Comparison of ENCODE assay signal across 8 mouse cellular contexts in the genomic region with DNA sequence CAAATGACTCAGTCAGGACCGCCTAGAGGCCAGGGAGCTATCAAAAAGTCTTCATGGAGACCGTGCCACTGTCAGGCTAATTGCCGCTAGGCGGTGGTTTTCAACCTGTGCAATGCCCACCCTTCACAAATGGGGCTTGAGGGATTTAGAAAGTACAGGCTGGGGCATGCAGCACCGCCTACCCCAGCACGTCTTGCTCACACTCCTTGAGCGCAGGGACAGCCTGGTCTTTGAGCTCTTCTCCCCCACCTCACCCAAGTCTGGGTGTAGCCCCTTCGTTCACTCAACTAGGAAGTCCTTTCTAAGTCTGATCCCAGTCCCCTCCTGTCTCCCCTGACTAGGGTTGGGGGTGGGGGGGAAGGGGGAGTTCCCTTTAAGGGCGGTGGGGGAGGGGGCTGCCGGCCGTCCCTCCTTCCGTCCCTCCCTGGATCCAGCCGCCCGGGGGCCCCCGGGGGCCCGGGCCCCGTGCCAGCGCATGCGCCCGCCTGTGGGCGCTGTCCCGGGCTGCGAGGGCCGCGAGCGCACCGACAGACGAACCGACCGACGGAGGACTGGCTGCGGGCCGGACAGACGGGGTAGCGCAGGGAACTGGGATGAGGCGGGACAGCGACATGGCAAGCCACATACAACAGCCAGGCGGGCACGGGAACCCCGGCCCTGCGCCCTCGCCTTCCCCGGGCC. TPM values are rescaled to one million over a fixed set of nuclear protein-coding genes. Genes with fewer than 3 reads are reported as not detected.
DNase-seq lines count a peak whose midpoint lies in the region; ATAC-seq and TF ChIP-seq lines count a peak whose summit lies in the region.

Slc7a10 (plus strand) TSS at position 497 of the 681 bp plus-strand sequence.

- no peak for DNase-seq in kidney, postnatal 25 days
- peak; percentile 27 for DNase-seq in embryo, embryonic 10.5 days (ENCODE audit: low spot score)
- DNase-seq in stomach, postnatal 0 days (ENCODE audit: low spot score): no peak
- no peak for DNase-seq in gastrocnemius, adult 18-20 months (ENCODE audit: low spot score)
- DNase-seq in adrenal gland, adult (ENCODE audit: inconsistent age in 2 of 2, low spot score in 1 of 2): no peak

- peaks cover 19% of the 10 kb centered on the region for H3K4me1 ChIP-seq in kidney, embryonic 15.5 days
- H3K4me1 ChIP-seq in hindbrain, embryonic 12.5 days: peaks cover 9% of the 10 kb centered on the region
- H3K4me1 ChIP-seq in liver, embryonic 12.5 days: 0 out of 2 replicates have a peak, but pooled peaks cover 6% of the 10 kb centered on the region
- H3K4me1 ChIP-seq in stomach, postnatal 0 days (replicated peaks; ENCODE audit: control insufficient read depth, insufficient read depth): no peaks in the 10 kb centered on the region; the same call in none of the 2 replicates

- no peak for TF ChIP-seq EP300 in stomach, postnatal 0 days (optimal IDR thresholded peaks at IDR 0.05)

- peaks cover 54% of the 10 kb centered on the region for H3K27me3 ChIP-seq in kidney, embryonic 15.5 days
- peaks cover 44% of the 10 kb centered on the region for H3K27me3 ChIP-seq in hindbrain, embryonic 12.5 days
- peaks cover 65% of the 10 kb centered on the region for H3K27me3 ChIP-seq in liver, embryonic 12.5 days (replicated peaks)
- peaks cover 6% of the 10 kb centered on the region; the same call in 1 of the 2 replicates for H3K27me3 ChIP-seq in stomach, postnatal 0 days (ENCODE audit: control insufficient read depth, insufficient read depth, low read length)

- WGBS in kidney, embryonic 15.5 days: 2% methylated on average over 43 of the region's 43 CpGs
- 1% methylated on average over 41 of the region's 43 CpGs for WGBS in hindbrain, embryonic 12.5 days
- 4% methylated on average over 43 of the region's 43 CpGs for WGBS in liver, embryonic 12.5 days (ENCODE audit: insufficient replicate concordance)
- 1% methylated on average over 42 of the region's 43 CpGs for WGBS in stomach, postnatal 0 days

- peak within 1 kb of the TSS; percentile 43 for H3K4me3 ChIP-seq in kidney, embryonic 15.5 days (replicated peaks)
- H3K4me3 ChIP-seq in hindbrain, embryonic 12.5 days: peak within 1 kb of the TSS; percentile 35
- peak within 1 kb of the TSS; percentile 30 for H3K4me3 ChIP-seq in liver, embryonic 12.5 days
- peak within 1 kb of the TSS; percentile 38 for H3K4me3 ChIP-seq in stomach, postnatal 0 days (ENCODE audit: low read depth, low read length)

- peak; percentile 3; the same call in 1 of the 2 replicates for TF ChIP-seq CTCF in stomach, postnatal 0 days (IDR thresholded peaks at IDR 0.05; ENCODE audit: low read depth)

- H3K9ac ChIP-seq in kidney, embryonic 15.5 days: 0 out of 2 replicates have a peak within 1 kb of the TSS, but pooled peaks have one; percentile 29
- peak within 1 kb of the TSS; percentile 53 for H3K9ac ChIP-seq in hindbrain, embryonic 12.5 days
- no peak within 1 kb of the TSS for H3K9ac ChIP-seq in liver, embryonic 12.5 days
- peak within 1 kb of the TSS; percentile 48 for H3K9ac ChIP-seq in stomach, postnatal 0 days (ENCODE audit: low read length)

- 0 out of 2 replicates have a peak, but pooled peaks have one; percentile 9 for ATAC-seq in kidney, embryonic 15.5 days (replicated peaks; ENCODE audit: low FRiP score)
- peak; percentile 28 for ATAC-seq in hindbrain, embryonic 12.5 days (ENCODE audit: low FRiP score)
- ATAC-seq in liver, embryonic 12.5 days: no peak
- ATAC-seq in stomach, postnatal 0 days (ENCODE audit: low FRiP score, low TSS enrichment): 0 out of 2 replicates have a peak, but pooled peaks have one; percentile 17

- H3K4me2 ChIP-seq in kidney, embryonic 15.5 days: peak within 1 kb of the TSS; percentile 77
- H3K4me2 ChIP-seq in hindbrain, embryonic 12.5 days (replicated peaks): peak within 1 kb of the TSS; percentile 62
- peak within 1 kb of the TSS; percentile 58 for H3K4me2 ChIP-seq in liver, embryonic 12.5 days
- H3K4me2 ChIP-seq in stomach, postnatal 0 days (replicated peaks; ENCODE audit: low read depth): peak within 1 kb of the TSS; percentile 68

- no peak within 1 kb of the TSS for H3K27ac ChIP-seq in kidney, embryonic 15.5 days
- H3K27ac ChIP-seq in hindbrain, embryonic 12.5 days: no peak within 1 kb of the TSS
- no peak within 1 kb of the TSS for H3K27ac ChIP-seq in liver, embryonic 12.5 days
- no peak within 1 kb of the TSS for H3K27ac ChIP-seq in stomach, postnatal 0 days (replicated peaks)

- H3K36me3 ChIP-seq in kidney, embryonic 15.5 days: no peaks in the 10 kb centered on the region
- H3K36me3 ChIP-seq in hindbrain, embryonic 12.5 days: no peaks in the 10 kb centered on the region
- H3K36me3 ChIP-seq in liver, embryonic 12.5 days: no peaks in the 10 kb centered on the region
- H3K36me3 ChIP-seq in stomach, postnatal 0 days (ENCODE audit: control insufficient read depth, insufficient read depth, low read length): no peaks in the 10 kb centered on the region

- peaks cover 8% of the 10 kb centered on the region for H3K9me3 ChIP-seq in kidney, embryonic 15.5 days (replicated peaks)
- H3K9me3 ChIP-seq in hindbrain, embryonic 12.5 days (replicated peaks): no peaks in the 10 kb centered on the region; the same call in 1 of the 2 replicates
- peaks cover 7% of the 10 kb centered on the region; the same call in 1 of the 2 replicates for H3K9me3 ChIP-seq in liver, embryonic 12.5 days (replicated peaks)
- no peaks in the 10 kb centered on the region for H3K9me3 ChIP-seq in stomach, postnatal 0 days (ENCODE audit: control insufficient read depth, low read length)

RNA-seq across cellular contexts. Expression of gene Slc7a10, which starts in this region (rescaled TPM):
- polyA plus RNA-seq in kidney, embryonic 15.5 days (2015; fragmentation: Nextera tagmentation; extraction: Ambion mirVana): 1.1 and 2.4 TPM in 2 replicates
- polyA plus RNA-seq in hindbrain, embryonic 12.5 days (2016; fragmentation: Nextera tagmentation; extraction: Ambion mirVana): 1.9 and 2.1 TPM in 2 replicates
- 0.59 and 1.4 TPM in 2 replicates for polyA plus RNA-seq in liver, embryonic 12.5 days (2016; fragmentation: Nextera tagmentation; extraction: Ambion mirVana)
- 0.82 and 0.98 TPM in 2 replicates for polyA plus RNA-seq in stomach, postnatal 0 days (2015; fragmentation: Nextera tagmentation; extraction: Ambion mirVana)
- 1 to 10 TPM in 1 of 2 experiments, under 1 TPM in 1; 0.75 to 1.9 TPM for total RNA-seq in gastrocnemius, adult 18-20 months (2021)

Comparison
In these comparisons a context has a peak if more than half of its experiments do, and no peak if none do; other contexts are left out.
1. Peak in ATAC-seq, H3K4me3 ChIP-seq, H3K9ac ChIP-seq and H3K4me2 ChIP-seq in stomach, postnatal 0 days; RNA of the gene not detected or under 1 TPM.